Mouse (Mus musculus): Measurements from ENCODE around the gene Rangrf.
"Not testable (repeated sequence)": the region's sequence is repeated elsewhere in the genome, so short reads cannot be mapped to it uniquely, and the experiment has no call there.

The Rangrf gene

GRCm38 (mm10) chr11:68980919-68981318, 5.9 kb upstream of the Rangrf start:
- intact Hi-C loops (cut with DNase I), result loop anchor here (5.0 kb wide), 1 partner anchor 74 kb away; no protein-coding TSS in a partner anchor

- intact Hi-C loops (cut with DNase I), result no loop called here
Measured at GRCm38 (mm10) chr11:68979320-68979733, 4.3 kb upstream of the Rangrf start.

- intact Hi-C loops (cut with DNase I), result no loop called here
Measured at GRCm38 (mm10) chr11:68975601-68976000, 616 bp upstream of the Rangrf start.

- intact Hi-C loops (cut with DNase I), result no loop called here
Measured at GRCm38 (mm10) chr11:68974059-68974450, 930 bp downstream of the Rangrf start.

GRCm38 (mm10) chr11:68973250-68974058, 1.5 kb downstream of the Rangrf start:
- intact Hi-C loops (cut with DNase I), result not testable (repeated sequence)

GRCm38 (mm10) chr11:68970232-68970631, 4.8 kb downstream of the Rangrf start:
- intact Hi-C loops (cut with DNase I), result no loop called here

- intact Hi-C loops (cut with DNase I), result loop anchor here (5.0 kb wide), 2 partner anchors 64 to 66 kb away; partner anchors contain the start of gene Rpl26
Measured at GRCm38 (mm10) chr11:68968752-68969151, 6.2 kb downstream of the Rangrf start.

GRCm38 (mm10) chr11:68967337-68968282, 7.4 kb downstream of the Rangrf start, which contains the start of gene Slc25a35:
Slc25a35 (plus strand) TSS chr11:68968131.
- intact Hi-C loops (cut with DNase I), result loop anchor here (5.0 kb wide), 2 partner anchors 65 kb away; partner anchors contain the start of gene Rpl26

- intact Hi-C loops (cut with DNase I), result loop anchor here (5.0 kb wide), 2 partner anchors 64 to 66 kb away; partner anchors contain the start of gene Rpl26
Measured at GRCm38 (mm10) chr11:68966554-68966953, 8.4 kb downstream of the Rangrf start.

GRCm38 (mm10) chr11:68965845-68966244, 9.1 kb downstream of the Rangrf start:
- intact Hi-C loops (cut with DNase I), result loop anchor here (5.0 kb wide), 2 partner anchors 64 to 66 kb away; partner anchors contain the start of gene Rpl26

GRCm38 (mm10) chr11:68965050-68965449, 9.9 kb downstream of the Rangrf start:
- intact Hi-C loops (cut with DNase I), result loop anchor here (5.0 kb wide), 2 partner anchors 63 to 67 kb away; partner anchors contain the start of gene Rpl26

GRCm38 (mm10) chr11:68963405-68963804, 11.6 kb downstream of the Rangrf start:
- intact Hi-C loops (cut with DNase I), result no loop called here

GRCm38 (mm10) chr11:68962159-68962558, 12.8 kb downstream of the Rangrf start:
- intact Hi-C loops (cut with DNase I), result not testable (repeated sequence)

GRCm38 (mm10) chr11:68961596-68961995, 13.4 kb downstream of the Rangrf start:
- intact Hi-C loops (cut with DNase I), result no loop called here

- intact Hi-C loops (cut with DNase I), result loop anchor here (5.0 kb wide), 1 partner anchor 46 kb away; no protein-coding TSS in a partner anchor
Measured at GRCm38 (mm10) chr11:68957971-68958370, 17.0 kb downstream of the Rangrf start.

GRCm38 (mm10) chr11:68957308-68957707, 17.7 kb downstream of the Rangrf start, which contains the start of gene Arhgef15:
Arhgef15 (minus strand) TSS chr11:68957480.
- intact Hi-C loops (cut with DNase I), result loop anchor here (5.0 kb wide), 1 partner anchor 45 kb away; no protein-coding TSS in a partner anchor

GRCm38 (mm10) chr11:68956697-68957096, 18.3 kb downstream of the Rangrf start:
- intact Hi-C loops (cut with DNase I), result loop anchor here (5.0 kb wide), 1 partner anchor 44 kb away; no protein-coding TSS in a partner anchor

- intact Hi-C loops (cut with DNase I), result loop anchor here (5.0 kb wide), 1 partner anchor 44 kb away; no protein-coding TSS in a partner anchor
Measured at GRCm38 (mm10) chr11:68956107-68956506, 18.9 kb downstream of the Rangrf start.

- intact Hi-C loops (cut with DNase I), result loop anchor here (5.0 kb wide), 1 partner anchor 43 kb away; no protein-coding TSS in a partner anchor
Measured at GRCm38 (mm10) chr11:68955473-68955872, 19.5 kb downstream of the Rangrf start.

GRCm38 (mm10) chr11:68954408-68954807, 20.6 kb downstream of the Rangrf start:
- intact Hi-C loops (cut with DNase I), result no loop called here

GRCm38 (mm10) chr11:68953903-68954302, 21.1 kb downstream of the Rangrf start:
- intact Hi-C loops (cut with DNase I), result no loop called here
